Mouse (Mus musculus) myocyte (in vitro differentiated cells): ENCODE data around the gene Fstl3. TPM values are rescaled to one million over a fixed set of nuclear protein-coding genes. Genes with fewer than 3 reads are reported as not detected.

Source experiments
- H3K27me3 ChIP-seq: one replicate; pipeline ENCODE4 v1.6.1; 2011; ENCODE audit not compliant: control insufficient read depth, insufficient read depth, insufficient read length
- H3K36me3 ChIP-seq: one replicate; pipeline ENCODE4 v1.6.1; 2011; ENCODE audit not compliant: control insufficient read depth, insufficient read depth
- H3K4me2 ChIP-seq: one replicate; pipeline ENCODE4 v1.6.1; 2011; ENCODE audit warnings: low read depth, control low read depth
- H3K4me3 ChIP-seq: one replicate; pipeline ENCODE4 v1.5.1; 2011; ENCODE audit warnings: mild to moderate bottlenecking, control low read depth, moderate library complexity
- H3K79me2 ChIP-seq: one replicate; pipeline ENCODE4 v1.6.1; 2011; ENCODE audit not compliant: control insufficient read depth, insufficient read depth
- H3ac ChIP-seq: one replicate; pipeline ENCODE4 v1.6.1; 2011; ENCODE audit not compliant: control insufficient read depth, insufficient read length
- CEBPB ChIP-seq: IDR thresholded peaks from 2 replicates; pipeline ENCODE4 v1.6.1; 2011; ENCODE audit warnings: mild to moderate bottlenecking, moderate library complexity; ENCODE audit not compliant: poor library complexity, insufficient read depth, severe bottlenecking
- E2F4 ChIP-seq: IDR thresholded peaks from one replicate; pipeline ENCODE4 v1.6.1; 2011; ENCODE audit warnings: mild to moderate bottlenecking, control low read depth, moderate library complexity; ENCODE audit not compliant: insufficient read depth
- MAX ChIP-seq: IDR thresholded peaks from one replicate; pipeline ENCODE4 v1.6.1; 2011; ENCODE audit warnings: low read depth, mild to moderate bottlenecking, control low read depth
- MYOD1 ChIP-seq, 3 experiments: IDR thresholded peaks; one replicate each; pipeline ENCODE4 v1.6.1; 2011; ENCODE audit warnings: control low read depth in 2 of 3, low read depth in 2 of 3, mild to moderate bottlenecking in 2 of 3, moderate library complexity in 1 of 3; ENCODE audit not compliant: insufficient read length in 2 of 3, control insufficient read depth in 1 of 3
- MYOG ChIP-seq, 3 experiments: IDR thresholded peaks; one replicate each; pipeline ENCODE4 v1.6.1; 2011; ENCODE audit warnings: control low read depth in 2 of 3, low read depth in 2 of 3, mild to moderate bottlenecking in 2 of 3; ENCODE audit not compliant: insufficient read length in 2 of 3, control insufficient read depth in 1 of 3, insufficient read depth in 1 of 3
- POLR2A ChIP-seq: IDR thresholded peaks from one replicate; pipeline ENCODE4 v1.6.1; 2011; ENCODE audit warnings: low read depth, mild to moderate bottlenecking, control low read depth, moderate library complexity; ENCODE audit not compliant: insufficient read length
- POLR2AphosphoS2 ChIP-seq: IDR thresholded peaks from one replicate; pipeline ENCODE4 v1.6.1; 2011; ENCODE audit warnings: low read depth, control low read depth; ENCODE audit not compliant: insufficient read length
- REST ChIP-seq: IDR thresholded peaks from one replicate; pipeline ENCODE4 v1.6.1; 2011; ENCODE audit warnings: mild to moderate bottlenecking, control low read depth, moderate library complexity; ENCODE audit not compliant: insufficient read depth, insufficient read length
- SRF ChIP-seq: IDR thresholded peaks from one replicate; pipeline ENCODE4 v1.6.1; 2011; ENCODE audit warnings: low read depth; ENCODE audit not compliant: control insufficient read depth, insufficient read length
- TCF12 ChIP-seq: IDR thresholded peaks from one replicate; pipeline ENCODE4 v1.6.1; 2011; ENCODE audit warnings: mild to moderate bottlenecking, control low read depth; ENCODE audit not compliant: poor library complexity, insufficient read depth, severe bottlenecking
- TCF3 ChIP-seq: IDR thresholded peaks from one replicate; pipeline ENCODE4 v1.6.1; 2011; ENCODE audit warnings: low read depth, control low read depth; ENCODE audit not compliant: insufficient read length
- USF1 ChIP-seq: IDR thresholded peaks from one replicate; pipeline ENCODE4 v1.6.1; 2011; ENCODE audit warnings: low read depth, mild to moderate bottlenecking, control low read depth, moderate library complexity
- polyA plus RNA-seq: library from polyadenylated mRNA; unstranded; fragments of >200 nt; fragmentation: generic; extraction: Trizol; gene quantifications from one replicate; pipeline ENCODE4 v1.2.1, GENCODE M21; 2012; ENCODE audit warnings: missing spikeins

Gene Fstl3
- polyA plus RNA-seq, 1 experiment, result 28.9 TPM

- TF ChIP-seq REST (no peak), E2F4 (no peak), CEBPB (no peak), TCF3 (no peak), POLR2AphosphoS2 (no peak), MYOD1 (IDR thresholded peaks at IDR 0.05; ENCODE audit: control insufficient read depth in 1 of 3, insufficient read length in 2 of 3, low read depth in 2 of 3) (no peak), MAX (no peak), TCF12 (no peak), SRF (no peak), USF1 (no peak), MYOG (IDR thresholded peaks at IDR 0.05; ENCODE audit: control insufficient read depth in 1 of 3, insufficient read depth in 1 of 3, insufficient read length in 2 of 3, low read depth in 2 of 3) (no peak)
- no peak overlapping the region for H3K4me3 ChIP-seq
- no peaks in the 10 kb centered on the region for H3K27me3 ChIP-seq
- H3K79me2 ChIP-seq, result no peaks in the 10 kb centered on the region
- no peak overlapping the region for H3ac ChIP-seq
- peaks cover 28% of the 10 kb centered on the region for H3K36me3 ChIP-seq
- no peak overlapping the region for H3K4me2 ChIP-seq
Observed at GRCm38 (mm10) chr10:79735361-79735760, 41.7 kb upstream of the Fstl3 start.

DNA sequence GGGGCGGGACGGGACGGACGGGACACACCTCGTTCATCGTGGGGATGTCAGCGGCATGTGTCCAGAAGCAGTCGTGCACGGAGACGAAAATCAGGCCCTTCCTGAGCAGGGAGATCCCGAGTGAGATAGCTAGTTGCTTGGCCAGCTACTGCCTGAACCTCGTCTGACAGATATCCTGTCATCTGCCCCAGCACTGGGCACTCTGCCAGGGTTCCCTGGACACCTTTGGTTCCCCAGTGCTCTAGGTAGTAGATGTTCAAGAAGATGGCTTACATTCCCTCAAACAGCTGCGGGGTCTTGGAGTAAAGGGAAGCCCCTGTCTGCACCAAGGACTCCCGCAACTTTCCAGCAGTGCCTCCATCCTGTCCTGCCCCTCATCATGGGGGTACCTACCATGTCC lies 40.4 kb upstream of the Fstl3 start:
- H3ac ChIP-seq, result no peak overlapping the region
- peaks cover 40% of the 10 kb centered on the region for H3K36me3 ChIP-seq
- TF ChIP-seq CEBPB (no peak), MYOD1 (IDR thresholded peaks at IDR 0.05; ENCODE audit: control insufficient read depth in 1 of 3, insufficient read length in 2 of 3, low read depth in 2 of 3) (no peak), POLR2AphosphoS2 (no peak), TCF3 (no peak), REST (no peak), SRF (no peak)
- H3K27me3 ChIP-seq, result no peaks in the 10 kb centered on the region
- H3K4me3 ChIP-seq, result no peak overlapping the region
- H3K79me2 ChIP-seq, result no peaks in the 10 kb centered on the region
- no peak overlapping the region for H3K4me2 ChIP-seq

DNA sequence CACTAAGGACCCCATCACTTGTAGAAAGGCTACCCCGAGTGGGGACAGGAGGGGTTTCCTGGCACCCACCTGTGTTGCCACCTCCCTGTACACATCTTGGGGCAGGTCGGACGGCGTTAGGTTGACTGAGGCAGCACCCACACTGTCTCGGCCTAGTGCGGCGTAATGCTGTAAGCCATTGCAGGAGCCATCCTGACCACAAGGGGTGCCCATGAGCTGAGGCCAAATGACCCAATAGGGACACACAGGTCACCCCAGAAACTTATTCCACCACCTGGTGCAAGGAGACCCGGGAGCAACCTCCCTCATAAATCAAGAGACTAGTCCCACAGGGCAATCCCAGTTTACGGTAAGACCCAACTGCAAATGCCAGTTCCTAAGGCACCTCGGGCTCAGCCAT lies 38.8 kb upstream of the Fstl3 start:
- no peak overlapping the region for H3K4me3 ChIP-seq
- no peak overlapping the region for H3K4me2 ChIP-seq
- H3K27me3 ChIP-seq, result no peaks in the 10 kb centered on the region
- no peak overlapping the region for H3ac ChIP-seq
- H3K79me2 ChIP-seq, result no peaks in the 10 kb centered on the region
- TF ChIP-seq POLR2A (no peak), MYOD1 (IDR thresholded peaks at IDR 0.05; ENCODE audit: control insufficient read depth in 1 of 3, insufficient read length in 2 of 3, low read depth in 2 of 3) (no peak), POLR2AphosphoS2 (no peak), MAX (no peak), USF1 (no peak), REST (no peak), E2F4 (no peak), SRF (no peak), TCF12 (no peak), CEBPB (no peak), MYOG (IDR thresholded peaks at IDR 0.05; ENCODE audit: control insufficient read depth in 1 of 3, insufficient read depth in 1 of 3, insufficient read length in 2 of 3, low read depth in 2 of 3) (no peak), TCF3 (no peak)
- H3K36me3 ChIP-seq, result peaks cover 40% of the 10 kb centered on the region

GRCm38 (mm10) chr10:79739234-79739633 lies 37.8 kb upstream of the Fstl3 start:
- no peak overlapping the region for H3ac ChIP-seq
- no peaks in the 10 kb centered on the region for H3K27me3 ChIP-seq
- no peaks in the 10 kb centered on the region for H3K79me2 ChIP-seq
- no peak overlapping the region for H3K4me3 ChIP-seq
- TF ChIP-seq TCF3 (no peak), POLR2A (peak; percentile 17), MYOD1 (IDR thresholded peaks at IDR 0.05; ENCODE audit: control insufficient read depth in 1 of 3, insufficient read length in 2 of 3, low read depth in 2 of 3) (no peak), POLR2AphosphoS2 (no peak), USF1 (no peak), CEBPB (no peak), TCF12 (no peak), MYOG (IDR thresholded peaks at IDR 0.05; ENCODE audit: control insufficient read depth in 1 of 3, insufficient read depth in 1 of 3, insufficient read length in 2 of 3, low read depth in 2 of 3) (peak in 1 of 3 experiments; percentile 29), MAX (no peak)
- peaks cover 40% of the 10 kb centered on the region for H3K36me3 ChIP-seq
- no peak overlapping the region for H3K4me2 ChIP-seq

DNA sequence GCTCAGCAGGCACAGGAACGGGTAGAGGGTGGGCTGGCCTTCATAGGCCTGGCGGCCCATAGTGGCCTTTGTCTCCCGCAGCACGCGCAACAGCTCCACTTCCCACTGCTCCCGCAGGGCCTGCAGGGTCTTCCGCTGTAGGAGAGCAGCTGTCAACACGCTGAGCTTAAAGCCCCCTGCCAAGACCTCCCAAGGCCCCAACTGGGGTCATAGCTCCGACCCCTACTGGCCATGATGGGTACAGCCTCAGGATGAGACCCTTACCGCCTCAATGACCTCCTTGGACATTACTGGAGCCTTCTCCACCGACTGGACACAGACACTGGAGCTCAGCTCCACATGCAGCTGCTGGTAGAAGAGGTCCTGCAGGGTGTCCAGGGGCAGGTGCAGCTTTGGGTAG lies 36.2 kb upstream of the Fstl3 start:
- no peak for TF ChIP-seq REST
- no peak for TF ChIP-seq TCF3
- TF ChIP-seq E2F4, result no peak
- no peak for TF ChIP-seq CEBPB
- TF ChIP-seq USF1, result no peak
- no peak for TF ChIP-seq MAX
- TF ChIP-seq SRF, result no peak
- no peak for TF ChIP-seq MYOD1 (IDR thresholded peaks at IDR 0.05; ENCODE audit: control insufficient read depth in 1 of 3, insufficient read length in 2 of 3, low read depth in 2 of 3)
- no peak for TF ChIP-seq TCF12
- TF ChIP-seq MYOG (IDR thresholded peaks at IDR 0.05; ENCODE audit: control insufficient read depth in 1 of 3, insufficient read depth in 1 of 3, insufficient read length in 2 of 3, low read depth in 2 of 3), result no peak
- TF ChIP-seq POLR2A, result no peak
- no peak for TF ChIP-seq POLR2AphosphoS2
- peaks cover 6% of the 10 kb centered on the region for H3K79me2 ChIP-seq

More for the DNA sequence above, 36.2 kb upstream of the Fstl3 start:
- Histone ChIP-seq H3K4me2 (no peak overlapping the region), H3K4me3 (no peak overlapping the region), H3ac (no peak overlapping the region), H3K36me3 (peaks cover 40% of the 10 kb centered on the region), H3K27me3 (no peaks in the 10 kb centered on the region)
